Mouse (Mus musculus) c-Kit-negative CD71-positive TER-119-positive erythroid progenitor cells, embryonic 14.5 days (primary cell): ENCODE measurements around the gene Trim8.

Source experiments
- DNase-seq: peaks from one replicate; pipeline ENCODE4 v3.0.0-alpha.2; 2013; ENCODE audit warnings: low read depth, low spot score

The Trim8 gene

DNA sequence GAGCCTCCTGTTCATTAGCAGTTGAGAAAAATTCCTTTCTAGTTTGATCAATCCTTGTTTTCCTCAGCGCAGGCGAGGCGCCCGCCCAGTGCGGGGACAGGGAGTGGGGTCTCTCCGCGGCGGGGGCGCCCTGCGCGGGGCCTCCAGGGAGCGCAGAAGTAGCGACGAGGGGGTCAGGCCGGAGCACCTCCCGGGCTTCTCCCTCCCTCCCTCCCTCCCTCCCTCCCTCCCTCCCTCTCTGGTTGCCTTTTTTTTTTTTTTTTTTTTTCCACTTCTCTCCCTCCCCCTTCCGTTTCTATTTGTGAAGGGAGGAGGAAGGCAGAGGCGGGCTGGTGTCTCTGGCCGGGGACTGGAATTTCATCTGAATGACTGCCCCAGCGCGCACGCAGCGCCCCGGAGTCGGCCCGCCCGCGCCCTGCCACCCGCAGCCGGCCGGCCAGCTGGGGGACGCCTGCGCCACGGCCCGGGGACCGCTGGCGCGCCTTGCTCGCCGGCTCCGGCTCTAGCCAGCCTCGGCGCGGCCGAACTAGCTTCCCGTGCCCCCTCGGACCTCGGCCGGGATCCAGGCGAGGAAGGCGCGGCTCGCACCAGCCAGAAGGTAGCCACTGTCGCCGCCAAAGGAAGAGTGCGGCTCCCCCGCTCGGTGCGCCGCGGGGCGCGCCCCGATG, at the start of gene Trim8:
Trim8 (plus strand) TSS at position 302 of the 668 bp plus-strand sequence.
- DNase-seq = no peak

- peak; percentile 22 for DNase-seq
Observed at GRCm38 (mm10) chr19:46452052-46452827, 49.3 kb upstream of the Trim8 start.

GRCm38 (mm10) chr19:46452916-46453315, 48.6 kb upstream of the Trim8 start:
- no peak for DNase-seq

- no peak for DNase-seq
Observed at GRCm38 (mm10) chr19:46454126-46454880, 47.2 kb upstream of the Trim8 start.

DNA sequence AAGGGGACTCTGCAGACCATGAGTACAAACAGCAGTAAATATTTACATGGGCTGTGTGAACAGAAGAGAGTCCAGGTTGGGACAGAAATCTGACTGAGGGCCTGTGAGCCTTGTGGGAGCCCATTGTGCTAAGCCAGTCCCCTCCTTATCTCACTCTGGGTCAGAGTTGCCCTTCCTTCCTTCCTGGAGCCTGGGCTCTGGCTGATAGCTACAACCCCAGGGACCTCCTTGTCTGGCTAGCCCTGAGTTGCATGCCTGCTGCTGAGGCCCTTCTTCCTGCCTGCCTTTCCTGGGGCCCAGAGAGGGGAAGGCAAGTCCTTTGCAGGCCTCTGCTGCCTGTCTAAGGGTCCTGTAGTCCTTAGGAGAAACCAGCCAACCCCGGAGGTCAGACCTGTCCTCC, 46.5 kb upstream of the Trim8 start:
- no peak for DNase-seq

DNA sequence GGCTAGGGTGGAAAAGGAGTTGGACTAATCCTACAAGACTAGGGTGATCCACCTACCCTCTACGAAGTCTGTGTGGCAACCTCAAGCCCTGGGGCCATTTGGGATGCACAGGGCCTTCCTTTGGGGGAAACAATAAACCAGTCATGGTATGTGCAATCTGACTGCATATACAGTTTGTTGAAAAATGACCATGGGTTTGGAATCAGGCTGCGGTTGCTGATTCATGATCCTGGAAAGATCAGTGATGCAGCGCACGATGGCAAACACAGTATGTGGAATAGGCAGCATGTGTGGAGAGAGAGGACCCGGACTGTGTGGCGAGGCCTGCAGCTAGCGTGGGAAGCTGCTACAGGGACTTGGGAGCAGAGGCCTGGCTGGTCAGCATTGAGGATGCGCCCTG, 45.9 kb upstream of the Trim8 start:
- no peak for DNase-seq

DNA sequence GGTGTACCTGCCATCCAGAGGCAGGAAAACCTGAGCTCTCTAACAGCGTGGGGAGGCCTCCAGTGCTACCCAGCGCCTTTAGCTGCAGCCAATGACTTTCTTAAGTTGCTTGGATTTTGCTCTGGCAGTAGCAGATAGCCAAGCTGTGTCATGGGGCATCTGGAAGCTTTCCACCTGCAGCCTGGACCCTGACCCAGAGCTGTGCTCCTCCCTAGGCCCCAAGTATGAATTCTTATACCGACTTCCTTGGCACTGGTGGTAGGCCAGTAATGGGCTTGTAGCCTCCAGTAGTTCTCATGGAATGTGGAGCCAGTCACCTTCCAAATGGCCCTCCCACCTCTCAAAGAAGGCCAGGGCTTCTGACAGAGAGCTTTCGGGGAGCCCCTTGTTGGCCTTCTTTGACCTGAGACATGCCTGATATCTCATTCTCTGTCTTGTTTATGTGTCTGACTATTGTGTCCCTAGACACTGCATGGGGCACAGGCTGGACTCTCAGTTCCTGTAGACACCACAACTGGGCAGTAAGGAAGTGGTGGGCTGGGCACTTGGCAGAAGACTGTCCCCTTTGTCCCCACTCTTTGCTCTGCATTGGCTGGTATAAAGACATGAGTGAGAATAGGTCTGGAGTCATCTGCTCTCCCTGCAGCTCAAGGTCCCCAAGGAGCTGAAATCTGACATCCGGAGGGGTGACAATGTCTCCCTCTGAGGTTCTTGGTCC, 45.3 kb upstream of the Trim8 start:
- no peak for DNase-seq

DNA sequence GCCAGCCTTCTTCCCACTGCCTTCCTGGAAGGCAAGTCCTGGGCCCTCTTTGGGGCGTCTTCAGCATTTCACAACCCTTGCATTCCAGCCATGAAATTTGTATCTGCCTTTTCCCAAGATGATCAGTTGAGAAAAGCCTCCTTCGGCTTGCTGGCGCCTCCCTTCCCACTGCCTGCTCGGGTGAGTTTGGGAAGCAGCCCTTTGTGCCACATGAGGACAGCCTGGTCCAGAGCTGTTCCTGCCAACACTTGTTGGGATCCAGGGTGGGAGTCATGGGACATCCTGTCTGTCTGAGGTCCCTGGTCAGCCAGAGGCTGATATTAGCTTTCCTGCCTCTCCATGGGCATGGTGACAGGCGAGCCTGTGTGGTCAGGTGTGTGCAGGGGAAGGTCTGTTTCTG, 43.7 kb upstream of the Trim8 start:
- no peak for DNase-seq

DNA sequence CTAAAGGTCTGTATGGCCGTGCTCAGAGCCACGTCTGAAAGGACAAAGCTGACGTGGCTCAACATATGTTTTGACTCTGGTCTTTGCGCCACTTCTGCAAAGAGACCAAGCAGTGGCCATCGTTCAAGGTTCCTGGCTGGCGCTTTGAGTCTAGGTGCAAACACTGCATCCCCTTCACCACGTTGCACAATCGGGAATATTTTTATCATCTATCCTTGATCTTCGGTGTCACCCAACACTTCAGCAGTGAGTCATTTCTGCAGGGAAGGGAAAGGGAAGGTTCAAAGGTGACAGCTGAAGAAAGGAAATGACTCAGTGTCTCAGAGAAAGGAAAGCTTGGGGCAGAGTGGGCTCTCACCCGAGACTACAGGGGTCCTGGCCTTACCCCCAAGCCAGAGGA, 42.2 kb upstream of the Trim8 start:
- no peak for DNase-seq

DNA sequence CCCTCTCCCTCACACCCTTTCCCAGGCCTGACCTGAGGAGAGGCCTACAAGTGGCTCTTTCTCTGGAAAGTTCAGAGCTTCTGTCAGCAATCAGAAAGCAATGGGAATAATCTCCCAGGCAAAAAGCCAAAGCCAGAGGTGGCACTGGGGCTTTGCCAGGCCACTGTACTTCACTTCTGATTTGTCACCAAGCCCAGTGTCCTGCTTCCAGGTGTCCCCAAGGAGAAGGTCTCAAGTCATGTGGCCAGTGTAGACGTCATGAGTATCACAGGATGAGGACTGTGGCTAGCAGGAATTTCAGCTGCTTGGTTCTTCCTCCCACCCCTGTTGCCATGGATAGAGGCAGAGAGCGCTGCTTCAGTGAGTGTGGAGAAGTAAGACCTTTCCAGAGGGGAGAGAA, 41.6 kb upstream of the Trim8 start:
- no peak for DNase-seq

GRCm38 (mm10) chr19:46462574-46462973, 38.9 kb upstream of the Trim8 start:
- no peak for DNase-seq

GRCm38 (mm10) chr19:46463446-46463845, 38.1 kb upstream of the Trim8 start:
- DNase-seq = no peak

GRCm38 (mm10) chr19:46466160-46466559, 35.3 kb upstream of the Trim8 start:
- DNase-seq = no peak

DNA sequence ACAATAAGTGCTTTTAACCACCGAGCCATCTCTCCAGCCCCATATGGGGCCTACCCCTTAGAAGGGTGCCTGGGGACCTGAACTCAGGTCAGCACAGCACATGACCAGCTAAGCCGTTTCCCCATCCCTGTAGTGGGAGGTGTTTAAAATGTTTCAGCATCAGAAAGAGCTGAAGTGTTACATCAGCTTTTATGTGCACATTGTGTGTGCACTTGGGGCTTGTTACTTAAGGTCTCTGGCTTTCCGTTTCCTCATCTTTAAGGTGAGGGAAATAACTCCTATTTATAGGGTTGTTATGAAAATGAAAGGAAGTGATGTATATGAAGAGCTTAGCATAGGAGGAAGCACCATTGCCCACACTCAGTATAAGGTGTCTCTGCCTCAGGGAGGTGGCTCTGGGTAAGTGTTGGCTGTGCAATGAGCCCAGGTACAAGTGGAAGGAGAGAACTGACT, 34.4 kb upstream of the Trim8 start:
- no peak for DNase-seq

- DNase-seq = no peak
Observed at GRCm38 (mm10) chr19:46470364-46471240, 30.9 kb upstream of the Trim8 start.

- no peak for DNase-seq
Observed at GRCm38 (mm10) chr19:46471324-46472093, 30.0 kb upstream of the Trim8 start.

- DNase-seq = no peak
Observed at GRCm38 (mm10) chr19:46477432-46477845, 24.1 kb upstream of the Trim8 start.

DNA sequence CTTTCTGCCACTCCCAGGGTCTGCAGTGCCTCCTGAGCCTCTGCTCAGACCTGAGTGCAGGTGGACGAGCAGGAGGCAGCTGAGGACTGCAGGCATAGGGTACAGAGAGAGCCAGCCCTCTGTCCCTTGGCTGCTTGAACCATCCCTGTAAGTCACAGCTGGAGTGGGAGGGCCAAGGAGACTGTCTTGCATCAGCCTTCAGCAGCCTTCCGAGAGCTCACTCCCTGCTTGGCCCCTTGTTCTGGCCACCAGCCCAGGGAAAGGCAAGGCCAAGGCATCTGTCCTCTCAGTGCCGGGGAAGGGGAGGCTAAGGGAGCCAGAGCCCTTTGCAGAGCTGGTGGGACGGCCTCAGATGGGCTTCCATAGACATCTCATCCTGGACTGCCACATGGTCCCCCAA, 23.3 kb upstream of the Trim8 start:
- DNase-seq = no peak

DNA sequence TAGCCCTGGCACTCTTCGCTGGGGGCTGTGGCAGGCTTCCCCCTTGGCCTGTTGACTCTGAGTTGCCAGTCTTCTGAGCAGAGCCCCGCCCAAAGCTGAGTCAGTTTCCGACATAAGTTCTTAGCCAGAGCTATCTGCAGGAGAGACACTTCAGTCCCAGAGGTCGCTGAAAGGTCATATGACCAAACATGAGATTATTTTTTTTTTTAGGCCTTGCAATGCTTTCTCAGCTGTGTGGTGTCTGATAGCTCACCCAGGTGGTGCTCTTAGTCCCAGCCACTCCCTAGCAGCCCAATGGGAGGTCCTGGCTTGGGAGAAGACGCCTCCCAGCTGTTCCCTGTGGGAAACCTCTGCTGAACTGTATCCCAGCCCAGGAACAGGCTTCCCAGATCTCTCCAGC, 22.7 kb upstream of the Trim8 start:
- no peak for DNase-seq
